Comparison of ENCODE assay signal across 21 mouse cellular contexts in genomic region chr7:125486121-125486630, GRCm38 (mm10). TPM values are rescaled to one million over a fixed set of nuclear protein-coding genes. Genes with fewer than 3 reads are reported as not detected.
DNase-seq lines count a peak whose midpoint lies in the region; ATAC-seq and TF ChIP-seq lines count a peak whose summit lies in the region.
"Had no signal": no experiment of that assay in that cellular context is flagged by ENCODE, and none has a peak within 500 bp of the region (broad histone marks: within the 10 kb centered on the region; RNA-seq: fewer than 3 reads in every experiment).

No protein-coding gene starts in this region.

- peaks cover 75% of the 10 kb centered on the region for H3K4me1 ChIP-seq in liver, embryonic 13.5 days (replicated peaks)
- peaks cover 23% of the 10 kb centered on the region for H3K4me1 ChIP-seq in liver, embryonic 11.5 days (replicated peaks; ENCODE audit: control insufficient read depth, insufficient read depth, low read length)
- H3K4me1 ChIP-seq in thymus, adult 2 months (replicated peaks; ENCODE audit: control insufficient read depth, insufficient read depth, low read length), result peaks cover 58% of the 10 kb centered on the region

- TF ChIP-seq CTCF in thymus, adult 2 months (IDR thresholded peaks at IDR 0.05; ENCODE audit: borderline replicate concordance, control insufficient read depth, extremely low read depth, insufficient read depth, low read length, poor library complexity), result 0 out of 2 replicates have a peak, but pooled peaks have one; percentile 13

- no peak for DNase-seq in liver, embryonic 13.5 days
- DNase-seq in liver, embryonic 11.5 days (ENCODE audit: low spot score), result no peak
- DNase-seq in thymus, adult 2 months, result no peak
- DNase-seq in thymus, postnatal 10 days (ENCODE audit: low spot score in 2 of 2), result no peak
- DNase-seq in induced T-regulatory cell, adult 2 months (ENCODE audit: low read depth), result peak; percentile 69
- DNase-seq in cerebellum, adult 11 months, result no peak
- DNase-seq in layer of hippocampus, adult 8-10 months (ENCODE audit: low spot score in 2 of 2), result no peak
- DNase-seq: adrenal gland, postnatal 14 days; cerebellum, adult 8-10 months; cerebellum, postnatal 14 days; gastrocnemius, postnatal 36 days; heart, adult 11 months; heart, postnatal 10 days; heart, postnatal 4 days had no signal

- peaks cover 49% of the 10 kb centered on the region for H3K36me3 ChIP-seq in liver, embryonic 13.5 days
- H3K36me3 ChIP-seq in liver, embryonic 11.5 days (ENCODE audit: control insufficient read depth, insufficient read depth, low read length), result peaks cover 4% of the 10 kb centered on the region; the same call in 1 of the 2 replicates
- H3K36me3 ChIP-seq in thymus, adult 2 months (ENCODE audit: control insufficient read depth, insufficient read depth, low read length), result 0 out of 2 replicates have a peak, but pooled peaks cover 4% of the 10 kb centered on the region

- no peak for ATAC-seq in liver, embryonic 13.5 days (ENCODE audit: low read depth)
- no peak for ATAC-seq in liver, embryonic 11.5 days (replicated peaks; ENCODE audit: low FRiP score)
- ATAC-seq: activated CD4-positive, CD25-positive, alpha-beta regulatory T cell, adult 4 months; forebrain, embryonic 15.5 days; hindbrain, embryonic 16.5 days; Patski had no signal

- no peak overlapping the region for H3K9ac ChIP-seq in liver, embryonic 13.5 days
- H3K9ac ChIP-seq in liver, embryonic 11.5 days (ENCODE audit: low read depth, low read length), result no peak overlapping the region
- H3K9ac ChIP-seq: embryonic facial prominence, embryonic 12.5 days; forebrain, embryonic 15.5 days; hindbrain, embryonic 12.5 days had no signal

- no peak overlapping the region for H3K4me3 ChIP-seq in liver, embryonic 13.5 days (replicated peaks)
- no peak overlapping the region for H3K4me3 ChIP-seq in liver, embryonic 11.5 days (ENCODE audit: low read depth, low read length)
- H3K4me3 ChIP-seq in thymus, adult 2 months (ENCODE audit: control insufficient read depth, insufficient read depth, low read length), result no peak overlapping the region
- H3K4me3 ChIP-seq: embryonic facial prominence, embryonic 12.5 days; forebrain, embryonic 15.5 days; heart, embryonic 10.5 days; hindbrain, embryonic 12.5 days had no signal

- peak overlapping the region; percentile 72 for H3K27ac ChIP-seq in liver, embryonic 13.5 days
- H3K27ac ChIP-seq in liver, embryonic 11.5 days (ENCODE audit: low read depth, low read length), result no peak overlapping the region
- H3K27ac ChIP-seq in thymus, adult 2 months (ENCODE audit: control insufficient read depth, insufficient read depth, low read length), result peak overlapping the region; percentile 69
- H3K27ac ChIP-seq: embryonic facial prominence, embryonic 12.5 days; forebrain, embryonic 15.5 days; heart, embryonic 10.5 days; hindbrain, embryonic 12.5 days had no signal

- 90% methylated on average over 16 of the region's 16 CpGs for WGBS in liver, embryonic 13.5 days (ENCODE audit: insufficient replicate concordance)
- 93% methylated on average over 16 of the region's 16 CpGs for WGBS in liver, embryonic 11.5 days
- WGBS in thymus, adult 2 months, result 78% methylated on average over 16 of the region's 16 CpGs

- no peak for TF ChIP-seq POLR2A in thymus, adult 2 months (IDR thresholded peaks at IDR 0.05; ENCODE audit: control insufficient read depth, extremely low read depth, insufficient read depth, low read length, poor library complexity)

- no peak overlapping the region for H3K4me2 ChIP-seq in liver, embryonic 13.5 days
- no peak overlapping the region for H3K4me2 ChIP-seq in liver, embryonic 11.5 days
- H3K4me2 ChIP-seq: embryonic facial prominence, embryonic 12.5 days; forebrain, embryonic 15.5 days; hindbrain, embryonic 12.5 days had no signal

- no peaks in the 10 kb centered on the region for H3K9me3 ChIP-seq in liver, embryonic 13.5 days (replicated peaks)
- no peaks in the 10 kb centered on the region for H3K9me3 ChIP-seq in liver, embryonic 11.5 days (ENCODE audit: control insufficient read depth, low read length)
- H3K9me3 ChIP-seq: embryonic facial prominence, embryonic 12.5 days; forebrain, embryonic 15.5 days; heart, embryonic 10.5 days; hindbrain, embryonic 12.5 days had no signal

- no peaks in the 10 kb centered on the region for H3K27me3 ChIP-seq in liver, embryonic 13.5 days
- no peaks in the 10 kb centered on the region for H3K27me3 ChIP-seq in liver, embryonic 11.5 days (replicated peaks; ENCODE audit: control insufficient read depth, insufficient read depth, low read length)
- H3K27me3 ChIP-seq in thymus, adult 2 months (ENCODE audit: control insufficient read depth, insufficient read depth, low read length), result no peaks in the 10 kb centered on the region
- H3K27me3 ChIP-seq: embryonic facial prominence, embryonic 12.5 days; forebrain, embryonic 15.5 days; hindbrain, embryonic 12.5 days; Patski had no signal

RNA-seq across cellular contexts. Expression of gene Nsmce1, which starts 5.2 kb away (rescaled TPM):
- polyA plus RNA-seq in liver, embryonic 13.5 days (2015; fragmentation: Nextera tagmentation; extraction: Ambion mirVana), result 97.4 and 102 TPM in 2 replicates
- 126 and 132 TPM in 2 replicates for polyA plus RNA-seq in liver, embryonic 11.5 days (2014; fragmentation: Nextera tagmentation; extraction: Ambion mirVana)
- 93.7 and 111 TPM in 2 replicates for polyA plus RNA-seq in thymus, adult 2 months (2012; rRNA removed)
- 10 to 100 TPM; 14.7 to 17.3 (median 15.9) TPM for total RNA-seq in layer of hippocampus, adult 8-10 months (2022)

RNA-seq across cellular contexts. Expression of gene Kdm8, which starts 41.7 kb away (rescaled TPM):
- 8.6 and 9.1 TPM in 2 replicates for polyA plus RNA-seq in liver, embryonic 13.5 days (2015; fragmentation: Nextera tagmentation; extraction: Ambion mirVana)
- polyA plus RNA-seq in liver, embryonic 11.5 days (2014; fragmentation: Nextera tagmentation; extraction: Ambion mirVana), result 14.8 and 15.2 TPM in 2 replicates
- 12.5 and 14.2 TPM in 2 replicates for polyA plus RNA-seq in thymus, adult 2 months (2012; rRNA removed)
- 1 to 10 TPM; 5.3 to 6.0 (median 5.8) TPM for total RNA-seq in layer of hippocampus, adult 8-10 months (2022)
